Mouse (Mus musculus) cerebral cortex, adult 2 months (tissue): ENCODE measurements around the gene Shf.

Experiments used
- WGBS: fragments of 180-500 bp; shearing (Covaris S2); methylation state at CpG from one replicate; pipeline ENCODE4 v1.1.7; 2018; 5-methylcytosine and 5-hydroxymethylcytosine counted together

Gene Shf

GRCm38 (mm10) chr2:122301921-122302573 lies 66.9 kb downstream of the Shf start:
- whole genome bisulfite sequencing = 8% methylated on average over 23 of the region's 23 CpGs

DNA sequence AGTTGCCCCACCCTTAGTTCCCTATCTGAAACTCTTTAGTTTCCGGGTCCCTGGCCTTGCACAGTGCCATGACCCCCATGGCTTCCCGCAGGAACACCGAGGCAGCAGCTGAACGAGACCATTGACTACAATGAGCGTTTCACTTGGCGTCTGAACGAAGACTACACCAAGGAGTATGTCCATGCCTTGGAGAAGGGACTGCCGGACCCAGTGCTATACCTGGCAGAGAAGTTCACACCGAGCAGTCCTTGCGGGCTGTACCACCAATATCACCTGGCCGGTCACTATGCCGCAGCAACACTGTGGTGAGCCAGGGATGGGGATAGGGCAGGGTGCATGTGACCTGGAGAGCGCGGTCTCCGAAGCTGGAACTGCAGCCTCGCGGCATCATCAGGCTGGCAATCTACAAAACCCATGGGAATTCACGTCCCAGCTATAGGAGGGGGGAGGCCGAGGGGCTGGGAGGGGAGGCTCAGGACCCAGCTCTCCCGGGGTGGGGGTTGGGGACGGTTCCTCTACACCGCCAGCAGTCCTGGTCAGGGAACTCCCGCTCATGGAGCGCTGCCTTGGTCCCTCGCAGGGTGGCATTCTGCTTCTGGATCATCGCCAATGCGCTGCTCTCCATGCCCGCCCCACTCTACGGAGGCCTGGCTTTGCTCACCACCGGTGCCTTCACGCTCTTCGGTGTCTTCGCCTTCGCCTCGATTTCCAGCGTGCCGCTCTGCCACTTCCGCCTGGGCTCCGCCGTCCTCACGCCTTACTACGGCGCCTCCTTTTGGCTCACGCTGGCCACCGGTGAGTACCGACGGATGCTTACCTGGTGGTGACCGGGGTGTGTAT lies 67.7 kb downstream of the Shf start:
- WGBS = 1% methylated on average over 48 of the region's 48 CpGs

GRCm38 (mm10) chr2:122300656-122301020 lies 68.3 kb downstream of the Shf start:
- 13% methylated on average over 14 of the region's 14 CpGs for WGBS

GRCm38 (mm10) chr2:122299911-122300655 lies 68.9 kb downstream of the Shf start:
- WGBS = 40% methylated on average over 14 of the region's 14 CpGs
